Mouse (Mus musculus): ENCODE measurements around the gene Klhl35.
A peak's percentile ranks its signal among the peaks of the same experiment; 100 is the strongest.

The Klhl35 gene

GRCm38 (mm10) chr7:99465811-99466210, at the start of gene Klhl35:
Gene Klhl35, plus strand, starts transcription at chr7:99466004.
- DNase-seq (ENCODE audit: low read depth) = no peak

GRCm38 (mm10) chr7:99419311-99419710, 46.5 kb upstream of the Klhl35 start:
- DNase-seq (ENCODE audit: low read depth) = no peak

GRCm38 (mm10) chr7:99421006-99421405, 44.8 kb upstream of the Klhl35 start:
- no peak for DNase-seq (ENCODE audit: low read depth)

GRCm38 (mm10) chr7:99424538-99425155, 41.2 kb upstream of the Klhl35 start:
- DNase-seq (ENCODE audit: low read depth) = no peak

GRCm38 (mm10) chr7:99425706-99426105, 40.1 kb upstream of the Klhl35 start:
- no peak for DNase-seq (ENCODE audit: low read depth)

GRCm38 (mm10) chr7:99427031-99427430, 38.8 kb upstream of the Klhl35 start:
- DNase-seq (ENCODE audit: low read depth) = no peak

- no peak for DNase-seq (ENCODE audit: low read depth)
These were observed 37.8 kb upstream of the Klhl35 start for GRCm38 (mm10) chr7:99427987-99428386.

DNA sequence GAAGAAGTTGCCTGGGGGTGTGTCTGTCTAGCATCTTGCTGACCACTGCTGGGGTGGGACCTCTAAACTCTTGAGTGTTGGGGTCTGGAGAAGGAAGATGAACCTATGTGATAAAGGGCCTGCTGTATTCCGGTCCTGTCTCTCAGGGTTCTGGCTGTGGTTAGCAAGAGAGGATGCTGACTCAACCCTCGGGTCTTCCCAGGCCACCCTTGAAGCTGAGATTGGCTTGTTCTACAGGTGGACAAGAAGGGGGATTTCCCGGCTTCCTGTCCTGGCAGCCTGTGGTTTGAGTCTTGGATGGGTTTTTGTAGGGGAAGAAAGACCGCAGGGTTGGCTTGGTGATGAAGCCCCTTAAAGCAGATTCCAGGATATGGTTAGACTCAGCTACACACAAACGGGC, 37.0 kb upstream of the Klhl35 start:
- peak; percentile 79 for DNase-seq (ENCODE audit: low read depth)

DNA sequence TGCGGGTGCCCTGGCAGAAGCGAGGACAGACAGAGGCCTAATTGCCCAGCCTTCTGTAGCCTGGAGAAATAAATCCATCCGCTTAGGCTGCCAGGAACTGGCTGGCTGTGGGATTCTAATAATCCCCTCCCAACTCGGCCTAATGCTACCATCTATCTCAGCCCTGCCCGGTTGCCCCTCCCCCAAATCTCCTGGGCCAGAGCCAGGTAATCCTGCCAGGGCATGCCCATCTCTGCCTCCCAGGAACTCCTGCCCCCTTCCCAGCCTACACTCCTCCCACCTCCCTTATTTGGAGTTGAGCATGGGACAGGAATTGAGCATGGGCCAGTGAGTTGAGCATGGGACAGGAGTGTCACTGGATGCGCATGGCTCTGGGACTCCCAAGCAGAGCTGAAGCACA, 36.0 kb upstream of the Klhl35 start:
- DNase-seq (ENCODE audit: low read depth) = no peak

DNA sequence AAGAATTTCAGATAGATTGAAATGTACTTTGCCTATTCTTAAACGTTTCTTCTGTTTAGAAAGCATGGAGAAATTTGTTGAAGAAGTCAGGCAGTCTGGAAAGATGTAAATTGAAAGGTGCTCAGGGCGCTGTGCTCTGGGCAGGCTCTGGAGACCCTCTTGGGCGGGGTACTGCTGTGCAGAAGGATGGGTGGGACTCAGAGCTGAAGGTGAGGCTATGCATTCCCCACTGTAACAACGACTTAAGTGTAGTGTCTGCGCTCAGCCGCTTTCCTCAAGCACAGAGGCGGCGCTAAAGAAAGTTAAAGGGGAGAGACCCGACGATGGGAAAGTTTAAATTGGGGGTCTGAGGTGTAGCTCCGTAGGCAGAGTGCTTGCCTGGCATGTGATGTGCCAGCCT, 35.6 kb upstream of the Klhl35 start:
- no peak for DNase-seq (ENCODE audit: low read depth)

DNA sequence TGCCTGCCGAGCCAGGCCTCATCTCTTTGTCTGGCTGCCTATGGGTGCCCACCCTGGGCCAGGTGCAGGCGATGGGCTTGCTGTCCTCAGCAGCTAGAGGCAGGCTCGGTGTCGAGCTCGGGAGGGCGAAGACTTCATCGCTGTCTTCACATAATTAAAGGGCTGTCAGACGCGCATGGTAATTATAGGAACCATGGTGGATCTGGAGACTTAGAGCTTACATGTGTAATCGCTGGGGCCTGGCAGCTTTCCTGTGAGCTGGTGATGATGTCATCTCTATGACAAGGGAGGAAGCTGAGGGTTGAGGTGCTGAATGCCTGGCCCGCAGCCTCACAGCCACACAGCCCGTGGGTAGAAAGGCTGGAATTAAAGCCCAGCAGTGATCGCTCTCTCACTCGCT, 33.6 kb upstream of the Klhl35 start:
- peak; percentile 79 for DNase-seq (ENCODE audit: low read depth)

- DNase-seq (ENCODE audit: low read depth) = peak; percentile 62
These were observed 32.9 kb upstream of the Klhl35 start for GRCm38 (mm10) chr7:99432863-99433262.

GRCm38 (mm10) chr7:99434672-99435250, 31.0 kb upstream of the Klhl35 start:
- peak; percentile 67 for DNase-seq (ENCODE audit: low read depth)

GRCm38 (mm10) chr7:99436530-99436929, 29.3 kb upstream of the Klhl35 start:
- DNase-seq (ENCODE audit: low read depth) = no peak

GRCm38 (mm10) chr7:99438881-99439280, 26.9 kb upstream of the Klhl35 start:
- no peak for DNase-seq (ENCODE audit: low read depth)

- DNase-seq (ENCODE audit: low read depth) = no peak
These were observed 24.2 kb upstream of the Klhl35 start for GRCm38 (mm10) chr7:99441534-99442072.

GRCm38 (mm10) chr7:99443164-99443563, 22.6 kb upstream of the Klhl35 start:
- no peak for DNase-seq (ENCODE audit: low read depth)

GRCm38 (mm10) chr7:99444012-99444411, 21.8 kb upstream of the Klhl35 start:
- DNase-seq (ENCODE audit: low read depth) = peak; percentile 55

GRCm38 (mm10) chr7:99445833-99446232, 20.0 kb upstream of the Klhl35 start:
- no peak for DNase-seq (ENCODE audit: low read depth)

DNA sequence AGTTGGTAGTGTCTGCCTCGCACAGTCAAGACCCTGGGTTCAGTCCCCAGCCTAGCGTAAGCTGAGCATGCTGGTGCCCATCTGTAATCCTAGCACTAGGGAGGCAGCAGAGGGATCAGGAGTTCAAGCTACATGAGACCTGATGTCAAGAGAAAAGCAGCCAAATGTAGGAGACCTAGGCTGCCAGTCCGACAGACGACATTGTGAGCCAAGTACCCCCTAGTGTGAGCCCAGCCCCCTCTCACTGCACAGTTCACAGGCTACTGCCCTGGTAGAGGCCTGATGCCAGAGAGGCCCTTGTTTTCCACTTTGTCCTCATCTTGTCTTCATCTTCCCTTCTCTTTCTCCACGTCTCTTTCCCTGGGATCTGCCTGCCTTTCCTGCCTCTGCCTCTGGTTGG, 18.5 kb upstream of the Klhl35 start:
- no peak for DNase-seq (ENCODE audit: low read depth)

GRCm38 (mm10) chr7:99448619-99449018, 17.2 kb upstream of the Klhl35 start:
- DNase-seq (ENCODE audit: low read depth) = no peak

DNA sequence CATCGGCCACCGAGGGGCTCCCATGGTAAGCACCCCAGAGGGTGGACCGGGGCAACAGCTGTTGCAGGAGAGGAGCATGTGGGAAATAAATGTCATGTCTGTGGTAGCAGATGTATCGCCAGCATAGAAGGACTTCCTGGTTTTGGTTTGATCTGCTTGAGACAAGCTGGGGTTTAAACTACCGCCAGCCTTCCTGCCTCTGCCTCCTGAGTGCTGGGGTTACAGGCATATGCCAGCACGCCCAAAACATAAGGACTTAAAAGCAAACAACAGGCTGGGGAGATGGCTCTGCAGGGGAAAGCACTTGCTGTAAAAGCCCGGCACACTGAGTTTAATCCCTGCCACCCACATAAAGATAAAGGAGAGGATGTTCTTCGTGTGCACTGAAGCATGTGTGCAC, 16.7 kb upstream of the Klhl35 start:
- peak; percentile 70 for DNase-seq (ENCODE audit: low read depth)

DNA sequence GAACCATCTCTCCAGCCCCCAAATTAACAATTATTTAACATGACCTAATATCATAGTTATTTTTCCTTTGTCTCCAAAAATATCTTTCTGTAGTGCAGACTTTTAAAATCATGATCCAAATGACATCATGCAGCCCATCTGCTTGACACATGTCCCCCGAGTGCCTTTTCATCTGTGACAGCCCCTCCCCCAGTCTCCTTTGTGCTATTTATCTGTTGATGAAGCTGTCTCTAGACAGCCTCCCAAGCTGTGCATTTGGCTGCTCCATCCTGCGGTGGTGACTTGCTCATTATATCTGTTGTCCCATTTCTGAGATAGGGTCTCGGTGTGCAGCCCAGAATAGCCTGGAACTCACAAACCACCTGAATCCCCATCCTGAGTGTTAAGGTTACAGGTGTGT, 16.1 kb upstream of the Klhl35 start:
- no peak for DNase-seq (ENCODE audit: low read depth)

DNA sequence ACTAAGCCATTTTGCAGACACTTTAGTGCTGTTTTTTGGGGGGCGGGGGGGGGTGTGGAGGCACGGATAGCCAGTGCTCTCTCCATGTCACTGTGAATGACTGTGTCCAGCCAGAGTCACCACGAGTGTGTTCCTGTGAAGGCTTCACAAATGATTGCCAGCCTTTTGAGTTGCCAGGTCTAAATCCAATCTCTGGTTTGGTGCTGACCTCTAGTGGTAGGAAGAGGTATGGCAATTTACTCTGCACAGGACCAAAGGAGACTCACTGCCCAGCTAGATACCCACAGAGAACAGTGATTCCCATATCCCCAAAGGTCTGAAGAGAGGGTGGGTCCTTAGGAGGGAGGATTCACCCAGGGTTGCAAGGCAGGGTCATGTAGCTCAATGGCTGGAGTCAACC, 15.1 kb upstream of the Klhl35 start:
- DNase-seq (ENCODE audit: low read depth) = peak; percentile 91

All from induced T-regulatory cell, adult 2 months (primary cell).